Mouse (Mus musculus) cortical plate, adult 2 months (tissue): ENCODE data around the gene Irf2bp2. TPM values are rescaled to one million over a fixed set of nuclear protein-coding genes. Genes with fewer than 3 reads are reported as not detected.

ENCODE experiments used
- H3K27ac ChIP-seq: fragments of 200-500 bp; 2 replicates; pipeline ENCODE4 v1.5.1; 2012; ENCODE audit warnings: low read length, control low read depth, inconsistent platforms; ENCODE audit not compliant: insufficient read depth
- H3K4me1 ChIP-seq: fragments of 200-500 bp; 2 replicates; pipeline ENCODE4 v1.6.1; 2011; ENCODE audit warnings: low read length; ENCODE audit not compliant: control insufficient read depth, insufficient read depth
- H3K4me3 ChIP-seq: fragments of 200-500 bp; 2 replicates; pipeline ENCODE4 v1.5.1; 2011; ENCODE audit warnings: mild to moderate bottlenecking, low read length, control low read depth; ENCODE audit not compliant: insufficient read depth
- CTCF ChIP-seq: fragments of 200-500 bp; IDR thresholded peaks from 2 replicates; pipeline ENCODE4 v1.5.1; 2011; ENCODE audit warnings: mild to moderate bottlenecking, control low read depth, low read length; ENCODE audit not compliant: insufficient read depth; ENCODE audit errors: extremely low read depth
- POLR2A ChIP-seq: fragments of 200-500 bp; IDR thresholded peaks from 2 replicates; pipeline ENCODE4 v1.6.1; 2011; ENCODE audit warnings: mild to moderate bottlenecking, low read length, control low read depth; ENCODE audit not compliant: insufficient read depth; ENCODE audit errors: extremely low read depth
- polyA plus RNA-seq: library from polyadenylated mRNA; depleted of rRNA; stranded (reverse); fragments of >200 nt; gene quantifications from 2 replicates; pipeline ENCODE4 v1.2.3, GENCODE M21; 2012

Gene Irf2bp2
- polyA plus RNA-seq, 1 experiment = 33.2 TPM

DNA sequence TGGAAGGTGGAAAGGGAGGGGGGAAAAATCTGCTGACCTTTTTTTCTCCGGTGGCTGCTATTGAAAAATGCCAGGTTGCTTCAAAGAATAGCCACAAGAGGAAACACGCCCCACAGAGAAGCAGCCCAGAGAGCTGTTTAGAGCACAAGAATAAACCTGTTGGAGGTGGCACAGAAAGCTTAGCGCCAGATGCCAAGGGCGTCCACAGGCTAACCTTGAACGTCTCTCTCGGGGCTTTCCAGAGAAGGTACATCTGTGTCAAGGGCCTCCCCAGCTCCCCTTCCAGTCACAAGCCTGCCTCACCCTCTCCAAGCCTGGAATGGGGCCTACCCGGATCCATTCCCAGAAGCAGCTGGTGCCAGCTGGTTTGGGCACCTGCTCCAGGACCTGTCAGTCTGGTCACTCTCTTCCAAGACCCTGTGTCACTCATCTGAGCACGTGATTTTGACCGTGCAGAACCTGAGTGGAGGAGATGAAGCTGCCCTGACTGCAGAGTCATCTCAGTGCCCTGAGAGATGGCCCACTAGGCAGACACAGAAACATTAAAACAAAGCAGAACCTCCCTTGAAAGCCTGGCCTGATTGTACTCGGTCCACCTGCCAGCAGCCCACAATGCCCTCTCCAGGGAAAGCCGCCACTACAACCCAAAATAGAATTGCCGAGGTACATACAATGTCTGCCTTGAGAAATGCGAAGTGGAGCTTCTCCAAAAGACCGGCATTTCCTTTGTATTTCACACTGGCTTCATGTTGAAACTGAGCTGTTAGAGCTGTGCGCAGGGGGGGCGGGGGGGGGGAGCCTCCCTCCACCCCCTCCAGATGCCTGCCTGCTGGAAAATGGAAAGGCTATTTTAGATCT lies 1.6 kb upstream of the Irf2bp2 start:
- TF ChIP-seq POLR2A (no peak), CTCF (no peak)
- Histone ChIP-seq H3K4me3 (peak overlapping the region; percentile 59), H3K27ac (peak overlapping the region; percentile 98), H3K4me1 (peaks cover 6% of the 10 kb centered on the region)

DNA sequence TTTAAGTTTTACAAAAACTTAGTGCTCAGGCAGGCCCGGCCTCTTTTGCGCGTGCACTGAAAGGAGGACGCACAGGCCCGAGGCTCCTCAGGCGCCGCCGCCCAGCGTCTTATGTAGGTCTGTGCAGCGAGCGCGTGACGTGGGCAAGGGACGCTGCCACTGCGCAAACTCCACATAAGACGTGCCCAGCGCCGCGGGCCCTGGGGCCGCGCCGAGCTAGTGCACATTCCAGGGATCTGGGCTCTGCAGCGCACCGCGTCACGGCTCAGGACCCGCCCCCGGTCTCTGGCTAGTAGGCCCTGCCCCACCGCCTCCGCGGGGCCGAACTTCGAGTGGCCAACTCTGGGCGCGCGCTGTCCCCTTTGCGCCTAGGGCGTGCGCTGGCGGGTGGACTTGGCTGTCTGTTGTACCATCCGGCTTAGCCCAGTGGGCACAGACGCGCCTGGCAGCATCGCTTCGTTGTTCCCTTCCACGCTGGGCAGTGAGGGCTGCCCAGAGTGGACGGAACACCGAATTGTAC lies 755 bp upstream of the Irf2bp2 start:
- Histone ChIP-seq H3K27ac (peak overlapping the region; percentile 98), H3K4me3 (peak overlapping the region; percentile 59), H3K4me1 (peaks cover 6% of the 10 kb centered on the region)
- TF ChIP-seq POLR2A = peak; percentile 83
- no peak for TF ChIP-seq CTCF

DNA sequence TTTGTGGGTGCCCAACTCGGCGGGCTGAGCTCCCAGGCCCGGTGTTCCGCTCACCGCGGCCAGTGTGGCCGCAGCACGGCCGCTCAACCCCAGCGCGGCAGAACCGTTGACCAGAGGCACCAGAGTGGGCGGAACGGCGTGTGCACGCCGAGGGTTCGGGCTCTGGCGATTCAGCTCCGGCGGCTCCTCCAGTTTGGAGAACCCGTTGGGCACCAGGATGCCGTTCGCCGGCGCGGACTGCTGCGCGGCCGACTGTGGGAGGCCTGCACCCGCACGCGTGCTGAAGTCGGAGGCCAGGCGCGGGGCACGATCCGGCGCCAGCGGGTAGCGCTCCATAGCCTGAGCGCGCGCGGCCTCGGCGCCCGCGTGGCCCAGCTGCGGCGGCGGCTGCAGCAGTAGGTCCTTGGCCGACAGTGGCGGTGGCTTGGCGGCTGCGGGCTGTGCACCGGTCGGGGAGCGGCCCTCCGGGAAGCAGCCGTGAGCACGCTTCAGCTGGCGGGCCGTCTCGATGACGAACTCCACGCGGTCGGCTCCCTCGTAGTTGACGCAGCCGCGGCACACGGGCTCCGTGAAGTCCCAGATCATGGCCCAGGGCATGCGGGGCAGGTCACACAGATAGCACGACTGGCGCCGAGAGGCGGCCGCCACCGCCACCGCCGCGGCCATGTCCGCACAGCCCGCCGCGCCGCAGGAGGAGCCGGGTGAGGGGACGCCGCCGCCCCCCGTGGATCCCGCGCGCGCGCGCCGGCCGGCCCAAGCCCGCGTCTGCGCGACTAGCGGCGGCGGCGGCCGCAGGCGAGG lies 815 bp downstream of the Irf2bp2 start:
- H3K4me1 ChIP-seq = peaks cover 6% of the 10 kb centered on the region
- TF ChIP-seq CTCF (no peak), POLR2A (no peak)

DNA sequence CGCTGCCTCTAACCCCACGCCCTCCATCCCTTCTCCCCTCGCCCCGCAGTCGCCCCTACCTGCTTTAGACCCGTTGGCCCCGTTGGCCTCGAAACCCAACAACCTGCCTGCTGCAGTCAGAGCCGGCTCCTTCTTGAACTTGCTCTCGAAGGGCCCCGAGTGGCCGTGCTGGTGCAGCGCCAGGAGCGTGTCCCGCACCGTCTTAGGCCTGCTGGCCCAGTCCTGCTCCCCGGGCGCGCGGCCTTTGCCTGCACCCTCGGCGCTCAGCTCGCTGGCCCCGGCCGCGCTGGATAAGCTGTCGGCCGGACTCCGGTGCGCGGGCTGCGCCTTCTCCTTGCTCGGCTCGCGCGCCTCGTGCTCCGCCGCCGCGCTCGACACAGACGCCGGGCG lies 1.4 kb downstream of the Irf2bp2 start:
- Histone ChIP-seq H3K27ac (peak overlapping the region; percentile 98), H3K4me1 (peaks cover 6% of the 10 kb centered on the region), H3K4me3 (peak overlapping the region; percentile 78)
- TF ChIP-seq CTCF (no peak), POLR2A (no peak)

More for the DNA sequence above, 815 bp downstream of the Irf2bp2 start:
- H3K4me3 ChIP-seq = peak overlapping the region; percentile 78
- peak overlapping the region; percentile 98 for H3K27ac ChIP-seq

DNA sequence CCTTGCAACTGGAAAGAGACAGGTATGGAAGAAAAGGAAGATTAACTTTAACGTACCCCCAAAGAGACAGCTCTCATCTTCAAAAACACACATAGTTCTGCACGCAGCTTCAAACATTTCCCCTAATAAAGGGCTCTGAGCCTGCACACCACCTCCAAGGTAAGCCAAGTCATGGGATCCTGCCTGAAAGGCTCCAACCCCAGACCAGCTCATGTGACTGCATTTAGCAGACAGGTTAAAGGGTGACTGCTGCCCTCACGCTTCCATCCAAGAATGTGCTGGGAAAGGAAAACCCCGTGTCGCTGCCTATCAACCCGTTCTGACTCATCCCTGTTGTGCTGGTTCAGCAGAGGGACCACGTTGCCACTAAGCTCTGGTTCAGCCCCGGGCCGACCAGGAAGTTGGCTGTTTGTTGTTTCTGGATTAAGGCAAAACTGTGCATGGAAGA lies 1.9 kb downstream of the Irf2bp2 start:
- peak overlapping the region; percentile 78 for H3K4me3 ChIP-seq
- peak overlapping the region; percentile 71 for H3K27ac ChIP-seq
- 0 out of 2 replicates have a peak, but pooled peaks have one; percentile 35 for TF ChIP-seq POLR2A
- TF ChIP-seq CTCF = no peak
- peaks cover 8% of the 10 kb centered on the region for H3K4me1 ChIP-seq

DNA sequence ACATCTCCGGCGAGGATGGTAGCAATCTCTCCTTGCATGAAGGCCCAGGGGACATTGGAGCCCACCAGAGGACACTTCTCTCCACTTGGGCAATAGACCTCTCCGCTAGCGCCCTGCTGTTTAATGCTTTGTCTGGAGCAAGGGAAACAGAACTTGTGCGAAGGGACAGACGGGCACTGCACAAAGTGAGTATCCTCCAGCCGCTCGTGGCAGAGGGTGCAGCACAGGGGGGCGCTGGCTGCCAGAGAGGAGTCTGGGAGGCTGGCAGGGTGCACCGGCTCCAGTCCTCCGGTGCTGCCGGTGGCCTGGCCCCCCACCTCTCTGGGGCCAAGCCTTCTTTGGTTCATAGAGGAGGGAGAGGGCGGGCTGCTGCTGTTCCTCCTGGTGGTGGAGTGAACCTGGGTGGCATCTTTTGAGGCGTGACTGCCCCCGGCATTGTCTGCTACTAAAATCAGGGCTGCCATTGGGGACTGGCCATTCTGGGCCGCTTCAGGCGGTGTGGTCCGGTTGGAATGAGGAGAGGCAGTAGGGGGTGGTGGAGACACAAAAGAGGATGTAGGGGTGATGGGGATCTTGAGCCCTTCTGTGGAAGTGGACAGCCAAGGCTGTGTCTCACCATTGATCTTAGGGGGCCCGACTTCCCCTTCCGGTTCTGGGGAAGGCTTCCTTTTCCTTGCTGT lies 2.5 kb downstream of the Irf2bp2 start:
- peaks cover 8% of the 10 kb centered on the region for H3K4me1 ChIP-seq

DNA sequence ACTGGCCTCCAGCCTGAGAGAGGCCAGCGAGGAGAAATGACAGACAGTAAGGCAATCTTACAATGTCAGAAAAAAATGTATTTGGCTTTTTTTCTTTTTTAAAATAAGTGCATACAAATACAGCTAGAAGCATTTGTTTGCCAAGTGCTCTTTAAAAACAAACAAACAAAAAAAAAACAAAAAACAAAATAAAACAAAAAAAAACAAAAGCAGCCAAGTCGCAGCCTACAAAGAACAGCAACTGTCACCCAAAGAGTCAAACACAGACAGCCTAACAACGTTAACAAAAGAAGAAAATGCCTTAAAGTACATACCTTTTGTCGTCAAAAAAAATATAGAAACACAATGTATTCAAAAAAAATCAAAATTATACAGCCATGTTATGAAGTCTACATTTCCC lies 3.2 kb downstream of the Irf2bp2 start:
- TF ChIP-seq CTCF (no peak), POLR2A (no peak)
- peak overlapping the region; percentile 76 for H3K27ac ChIP-seq

More for the DNA sequence above, 2.5 kb downstream of the Irf2bp2 start:
- Histone ChIP-seq H3K27ac (peak overlapping the region; percentile 71), H3K4me3 (peak overlapping the region; percentile 78)
- TF ChIP-seq POLR2A (no peak), CTCF (no peak)

DNA sequence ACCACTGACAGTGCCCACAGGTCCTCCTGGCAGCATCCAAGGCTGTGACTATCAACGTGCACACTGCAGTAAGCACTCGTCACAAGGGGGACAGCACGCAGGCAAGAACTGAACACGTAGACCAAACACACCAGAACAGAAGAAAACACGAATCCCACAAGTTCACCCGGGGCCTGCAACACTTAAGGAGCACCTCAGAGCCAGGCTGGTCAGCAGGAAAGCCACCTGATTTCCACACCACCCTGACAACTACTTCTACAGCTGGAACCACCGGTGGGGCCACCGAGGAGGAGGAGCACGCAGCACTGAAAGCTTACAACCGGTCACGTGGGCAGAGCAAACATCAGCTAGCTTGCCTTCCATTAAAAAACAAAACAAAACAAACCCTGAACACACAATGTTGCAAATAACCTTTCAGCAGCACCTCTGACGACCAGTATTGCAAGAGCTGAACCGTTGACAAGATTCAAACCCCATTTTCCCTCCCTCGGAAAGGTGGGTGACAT lies 3.7 kb downstream of the Irf2bp2 start:
- TF ChIP-seq POLR2A = no peak; the same call in 1 of the 2 replicates
- TF ChIP-seq CTCF = no peak
- H3K4me3 ChIP-seq = peak overlapping the region; percentile 78
- H3K27ac ChIP-seq = peak overlapping the region; percentile 76
- H3K4me1 ChIP-seq = peaks cover 8% of the 10 kb centered on the region

More for the DNA sequence above, 3.2 kb downstream of the Irf2bp2 start:
- Histone ChIP-seq H3K4me3 (peak overlapping the region; percentile 78), H3K4me1 (peaks cover 8% of the 10 kb centered on the region)
